Mouse (Mus musculus) heart, postnatal 10 days (tissue): ENCODE data around the gene Pccb. TPM values are rescaled to one million over a fixed set of nuclear protein-coding genes. Genes with fewer than 3 reads are reported as not detected.

Experiments used
- DNase-seq, 2 experiments: peaks; one replicate each; pipeline ENCODE4 v3.0.0; 2021
- intact Hi-C: fragments of 180-260 bp; cut with DNase I; formaldehyde crosslinking; loops from one replicate; pipeline ENCODE4 v1.15.1; 2025
- total RNA-seq, 2 experiments: library from RNA; stranded (reverse); gene quantifications; 2 replicates each; pipeline ENCODE4 v1.2.3; 2021

The Pccb gene
- total RNA-seq, 2 experiments from 2014 or later, result 77.6 to 89.0 TPM

DNA sequence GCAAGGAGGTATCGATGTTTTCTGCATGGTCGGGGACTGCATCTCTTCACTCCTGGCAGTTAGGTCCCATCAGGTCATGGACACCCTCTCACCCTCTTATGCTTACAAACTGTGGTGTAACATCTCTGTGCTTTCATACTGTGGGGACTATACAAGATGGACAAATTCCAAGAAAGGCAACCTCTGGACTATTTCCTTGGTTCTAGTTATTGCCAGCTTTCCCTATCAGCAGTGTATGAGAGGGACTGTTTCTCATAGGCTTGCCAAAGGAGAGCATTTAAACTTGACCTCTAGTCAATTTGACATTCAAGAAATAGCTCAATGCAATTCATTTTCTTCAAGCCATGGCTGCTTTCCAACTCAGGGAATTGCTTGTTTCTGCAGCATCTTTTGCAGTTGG lies 43.4 kb downstream of the Pccb start:
- no peak for DNase-seq
- intact Hi-C loops, result no loop called here

- intact Hi-C loops, result no loop called here
- no peak for DNase-seq
These were observed 44.1 kb downstream of the Pccb start for GRCm38 (mm10) chr9:100990609-100991008.

DNA sequence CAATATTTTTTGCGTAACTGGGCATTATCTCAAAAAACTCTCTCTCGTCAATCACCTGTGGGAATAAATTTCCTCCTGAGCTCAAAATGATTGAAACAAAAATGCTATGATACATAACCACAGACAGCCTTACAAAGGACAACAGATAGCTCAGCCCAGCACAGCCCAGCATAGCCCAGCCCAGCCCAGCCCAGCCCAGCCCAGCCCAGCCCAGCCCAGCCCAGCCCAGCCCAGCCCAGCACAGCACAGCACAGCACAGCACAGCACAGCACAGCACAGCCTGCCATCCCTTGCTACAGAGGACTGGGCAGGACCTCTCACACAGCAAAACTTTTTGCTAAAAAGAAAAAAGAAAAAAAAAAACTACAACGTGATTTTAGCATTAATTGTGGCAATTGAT lies 46.8 kb downstream of the Pccb start:
- DNase-seq, result no peak
- intact Hi-C loops, result no loop called here

GRCm38 (mm10) chr9:100987006-100987405 lies 47.7 kb downstream of the Pccb start:
- intact Hi-C loops, result no loop called here
- no peak for DNase-seq

GRCm38 (mm10) chr9:100984381-100985310 lies 50.1 kb downstream of the Pccb start:
- intact Hi-C loops, result no loop called here
- no peak for DNase-seq

DNA sequence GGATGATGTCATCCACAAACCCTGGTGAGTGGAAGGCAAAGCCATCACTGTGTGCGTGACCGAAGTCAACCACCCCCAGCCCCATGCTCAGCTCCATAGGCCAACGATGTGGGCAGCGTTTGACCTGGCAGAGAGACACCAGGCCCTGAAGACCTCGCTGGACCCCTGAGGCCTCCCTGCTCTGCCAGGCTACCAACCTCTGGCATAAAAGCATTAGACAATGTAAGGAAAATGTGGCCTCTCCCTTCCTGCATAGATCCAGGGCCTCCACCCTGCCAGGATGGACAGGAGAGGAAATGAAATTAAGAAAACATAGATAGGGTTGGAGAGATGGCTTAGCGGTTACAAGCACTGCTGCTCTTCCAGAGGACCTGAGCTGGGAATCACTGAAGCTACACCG lies 51.9 kb downstream of the Pccb start:
- DNase-seq, result no peak
- intact Hi-C loops, result no loop called here

- DNase-seq, result peak in 1 of 2 experiments; percentile 11
- intact Hi-C loops, result no loop called here
These were observed 55.4 kb downstream of the Pccb start for GRCm38 (mm10) chr9:100979260-100979659.

GRCm38 (mm10) chr9:100978666-100979065 lies 56.0 kb downstream of the Pccb start:
- no peak for DNase-seq
- intact Hi-C loops, result no loop called here

DNA sequence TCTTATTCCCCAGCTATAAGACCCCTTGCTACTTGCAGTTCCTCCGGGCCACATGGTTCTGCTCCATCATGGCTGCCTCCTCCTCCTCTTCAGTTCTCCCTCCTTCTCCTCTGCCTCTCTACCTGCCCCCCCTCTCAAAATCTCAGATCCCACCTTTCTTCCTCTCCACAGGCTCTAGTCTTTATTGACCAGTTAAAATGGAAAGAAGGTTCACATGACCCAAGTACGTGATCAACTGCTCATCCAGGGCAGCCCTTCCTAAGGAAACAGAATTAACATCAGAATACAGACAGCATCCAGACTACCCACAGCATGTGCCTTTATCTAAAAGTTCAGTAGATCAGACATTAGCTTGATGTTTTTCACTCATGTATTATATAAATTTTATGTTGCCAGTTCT lies 65.2 kb downstream of the Pccb start:
- no peak for DNase-seq
- intact Hi-C loops, result no loop called here

DNA sequence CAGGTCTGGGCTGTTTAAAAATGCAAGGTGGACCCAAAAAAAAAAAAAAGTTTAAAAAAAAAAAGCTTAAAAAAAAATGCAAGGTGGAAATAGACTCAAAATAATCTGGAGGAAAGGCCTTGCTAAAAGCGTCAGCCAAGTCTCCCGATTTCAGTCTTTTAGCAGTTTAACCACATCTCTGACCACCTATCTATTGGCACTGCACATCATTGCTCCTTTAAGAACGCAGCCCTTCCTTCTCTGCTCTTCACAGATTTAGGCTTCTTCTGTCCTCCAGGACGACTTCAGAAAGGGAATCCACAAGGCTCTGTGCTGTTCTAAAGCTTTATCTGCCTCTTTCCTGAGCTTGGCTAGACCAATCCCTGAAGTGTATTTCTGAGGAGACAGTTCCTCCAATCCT lies 70.6 kb downstream of the Pccb start:
- DNase-seq, result no peak
- intact Hi-C loops, result no loop called here

DNA sequence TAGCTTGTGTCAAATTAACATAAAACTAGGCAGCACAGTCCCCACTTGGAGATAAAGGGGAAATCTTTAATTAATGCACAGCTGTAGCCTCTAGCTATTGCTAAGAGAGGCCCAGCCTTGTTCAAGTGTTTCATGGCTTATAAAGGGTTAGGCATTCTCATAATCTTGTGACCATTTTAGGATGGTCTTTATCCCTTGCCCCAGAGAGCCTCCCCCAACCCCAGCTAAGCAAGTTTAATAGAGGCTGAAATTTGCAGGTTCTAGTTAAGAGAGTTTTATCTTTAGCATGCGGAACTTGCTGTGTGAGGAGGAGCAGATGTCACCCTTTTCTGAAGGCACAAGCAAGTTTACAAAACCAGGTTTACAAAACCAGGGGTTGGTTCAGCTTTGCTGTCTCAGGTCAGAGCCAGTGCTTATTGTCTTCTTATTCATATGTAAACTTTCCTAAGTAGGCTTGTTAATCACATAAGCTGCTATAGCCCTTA lies 71.2 kb downstream of the Pccb start:
- intact Hi-C loops, result no loop called here
- no peak for DNase-seq

DNA sequence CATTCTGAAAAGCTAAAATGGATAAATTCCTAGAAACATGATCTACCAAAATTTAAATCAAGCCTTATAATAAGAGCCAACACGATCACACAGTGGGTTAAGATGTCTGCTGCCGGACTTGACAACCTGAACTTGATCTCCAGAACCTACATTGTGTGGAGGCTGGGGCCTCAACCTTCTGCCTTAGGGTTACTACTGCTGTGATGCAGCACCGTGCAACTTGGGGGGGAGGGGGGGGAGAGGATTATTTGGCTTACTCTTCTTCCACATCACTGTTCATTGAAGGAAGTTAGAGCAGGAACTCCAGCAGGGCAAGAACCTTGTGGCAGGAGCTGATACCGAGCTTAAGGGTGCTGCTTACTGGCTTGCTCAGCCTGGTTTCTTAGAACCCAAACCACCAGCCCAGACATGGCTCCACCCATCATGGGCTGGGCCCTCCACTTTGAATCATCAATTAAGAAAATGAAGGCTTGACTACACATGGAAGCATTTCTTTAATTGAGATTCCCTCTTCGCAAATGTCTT lies 71.7 kb downstream of the Pccb start:
- no peak for DNase-seq
- intact Hi-C loops, result no loop called here

DNA sequence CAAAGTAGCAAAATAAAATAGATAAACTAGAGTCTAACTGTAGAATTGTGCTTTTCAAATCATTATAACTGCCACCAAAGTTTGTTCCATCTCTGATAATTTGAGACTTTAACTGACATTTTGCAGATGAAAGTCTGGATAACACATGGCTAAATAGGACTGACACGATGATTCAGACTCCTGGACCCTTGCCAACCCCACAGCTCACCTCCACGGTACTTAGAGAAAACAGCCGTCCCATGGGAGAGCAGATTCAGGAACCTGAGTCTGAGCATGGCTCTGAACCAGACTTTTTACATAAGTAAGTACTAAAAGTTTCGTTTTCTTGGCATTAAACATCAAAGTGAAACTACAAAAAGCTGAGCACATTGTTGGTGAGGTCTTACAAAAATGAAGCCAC lies 83.2 kb downstream of the Pccb start:
- intact Hi-C loops, result no loop called here
- DNase-seq, result peak; percentile 9 to 21

DNA sequence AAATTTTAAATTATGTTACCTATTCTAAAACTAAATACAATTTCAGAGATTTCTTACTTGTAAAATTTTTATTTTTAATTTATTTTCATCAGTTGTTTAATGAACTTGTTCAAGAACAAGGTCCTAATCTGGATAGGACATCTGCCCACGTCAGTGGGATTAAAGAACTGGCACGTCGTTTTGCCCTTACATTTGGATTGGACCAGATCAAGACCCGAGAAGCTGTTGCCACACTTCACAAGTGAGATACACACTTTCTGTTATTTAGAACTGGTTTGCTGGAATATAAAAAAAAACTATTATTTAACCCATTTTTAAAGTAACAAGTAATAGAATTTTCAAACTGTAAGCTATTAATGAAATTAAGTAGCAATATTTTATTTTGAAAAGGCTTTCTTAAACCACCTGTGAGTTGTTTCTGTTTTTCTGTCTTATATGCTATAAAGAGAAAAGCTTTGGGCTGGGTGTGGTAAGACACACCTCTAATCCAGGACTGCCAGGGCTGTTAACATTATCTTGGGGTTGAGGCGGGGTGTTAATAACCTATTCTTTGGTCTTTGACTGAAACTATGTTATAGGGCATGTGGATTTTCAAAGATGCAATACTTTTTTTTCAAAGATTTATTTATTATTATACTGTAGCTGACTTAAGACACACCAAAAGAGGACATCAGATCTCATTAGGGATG lies 89.9 kb downstream of the Pccb start:
- intact Hi-C loops, result no loop called here
- DNase-seq, result no peak

- no peak for DNase-seq
- intact Hi-C loops, result no loop called here
These were observed 92.7 kb downstream of the Pccb start for GRCm38 (mm10) chr9:100942042-100942441.

Other genes starting within 250 kb of the Pccb start
- 10 to 100 TPM; 37.8 to 39.1 TPM for gene Msl2, start 39.2 kb upstream of the Pccb start, total RNA-seq
- 100 to 1,000 TPM; 211 to 252 TPM for gene Ppp2r3a, start 216.9 kb upstream of the Pccb start, total RNA-seq